Mouse (Mus musculus) spleen, adult 12 weeks (tissue): ENCODE results near the gene Sipa1l3.

ENCODE experiments used
- DNase-seq: peaks from one replicate; pipeline ENCODE4 v3.0.0; 2022; ENCODE audit warnings: low spot score

Sipa1l3 gene

DNA sequence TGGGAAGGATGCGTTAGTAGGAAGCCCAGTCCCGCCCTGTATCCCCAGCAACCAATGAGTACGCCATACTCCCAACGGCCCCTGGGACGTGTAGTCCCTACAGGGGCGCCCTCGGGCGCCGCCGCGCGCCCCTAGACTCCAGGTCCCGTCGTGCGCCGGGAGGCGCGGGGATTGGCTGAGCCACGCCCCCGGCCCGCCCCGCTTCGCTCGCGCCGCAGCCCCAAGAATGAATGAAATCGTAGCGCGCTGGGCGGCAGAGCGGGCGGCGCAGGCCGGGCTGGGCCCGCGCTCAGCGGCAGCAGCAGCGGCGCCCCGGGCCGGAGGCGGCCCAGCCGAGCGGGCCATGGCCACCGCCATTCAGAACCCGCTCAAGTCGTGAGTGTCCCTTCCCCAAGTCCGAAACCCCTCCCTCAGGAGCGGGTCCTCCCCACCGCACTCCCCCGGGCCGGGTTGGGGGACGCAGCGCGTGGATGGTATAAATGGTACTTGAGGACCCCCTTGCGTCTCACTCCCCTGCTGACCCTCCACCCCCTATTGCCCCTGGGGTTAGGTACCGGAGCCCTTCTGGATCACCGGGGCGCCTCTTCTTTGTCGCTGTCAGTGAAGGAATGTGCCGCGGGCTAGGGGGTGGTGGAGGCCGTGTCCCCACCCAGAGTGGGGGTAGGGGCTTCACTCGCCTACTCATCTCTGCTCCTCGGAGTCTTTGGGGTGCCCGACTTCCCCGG, 214.5 kb downstream of the Sipa1l3 start, which contains the start of gene Dpf1:
TSS of gene Dpf1 (plus strand) at position 214 of the 725 bp plus-strand sequence.
- DNase-seq, result no peak

DNA sequence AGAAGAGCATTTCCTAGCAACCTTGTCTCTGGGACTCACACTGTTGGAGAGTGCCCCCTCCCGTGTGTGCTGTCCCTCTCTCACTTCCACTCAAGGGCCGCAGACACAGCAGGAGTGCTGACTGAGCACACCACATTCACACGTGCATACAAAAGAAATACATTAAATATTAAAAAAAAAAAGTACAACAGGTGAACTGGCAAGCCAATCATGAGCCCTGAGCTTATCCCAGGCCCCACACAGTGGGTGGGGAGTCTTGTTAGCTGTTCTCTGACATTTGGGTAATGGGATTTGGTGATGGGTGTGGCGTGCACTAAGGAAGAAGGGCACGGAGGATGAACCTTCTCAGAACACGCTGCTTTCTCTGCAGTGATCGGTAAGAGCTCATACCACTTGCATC, 215.8 kb downstream of the Sipa1l3 start:
- DNase-seq, result no peak

DNA sequence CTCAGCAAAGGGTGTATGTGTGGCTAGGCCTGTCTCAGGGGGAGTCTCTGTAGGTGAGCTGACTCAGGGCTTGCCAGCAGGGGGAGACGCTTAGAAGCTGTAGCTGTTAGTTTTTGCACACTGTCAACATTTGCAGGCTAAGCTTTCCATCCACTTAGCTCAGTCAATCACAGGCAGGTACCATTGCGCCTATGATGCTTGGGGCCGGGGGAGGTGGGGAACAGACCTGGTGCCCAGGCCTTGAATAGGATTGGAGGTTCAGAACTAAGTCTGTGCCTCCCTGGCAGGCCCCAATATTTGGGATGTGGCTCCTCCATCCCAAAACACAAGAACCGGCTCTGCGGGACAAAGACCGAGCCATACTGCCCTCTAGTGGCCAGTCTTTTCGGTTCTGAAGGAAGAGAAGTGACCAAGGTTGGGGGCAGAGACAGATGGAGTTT, 217.3 kb downstream of the Sipa1l3 start:
- DNase-seq, result peak; percentile 17

DNA sequence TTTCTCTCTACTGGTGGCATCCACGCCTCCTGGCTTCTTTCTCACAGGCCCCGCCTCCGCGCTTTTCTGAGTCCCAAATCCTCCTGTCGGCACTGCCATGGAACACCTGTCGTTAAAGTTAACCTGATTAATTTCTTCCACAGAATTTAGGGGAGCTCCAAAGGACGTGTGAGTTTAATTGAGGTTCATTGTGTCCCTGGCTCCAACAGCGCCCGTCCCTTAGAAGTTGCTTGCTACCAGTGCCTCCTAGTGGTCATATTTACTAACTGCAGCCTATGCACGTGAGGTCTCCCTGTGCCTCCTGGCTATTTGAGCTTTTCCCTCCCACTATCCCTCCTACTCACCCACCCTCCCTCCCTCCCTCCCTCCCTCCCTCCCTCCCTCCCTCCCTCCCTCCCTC, 221.4 kb downstream of the Sipa1l3 start:
- peak; percentile 15 for DNase-seq

DNA sequence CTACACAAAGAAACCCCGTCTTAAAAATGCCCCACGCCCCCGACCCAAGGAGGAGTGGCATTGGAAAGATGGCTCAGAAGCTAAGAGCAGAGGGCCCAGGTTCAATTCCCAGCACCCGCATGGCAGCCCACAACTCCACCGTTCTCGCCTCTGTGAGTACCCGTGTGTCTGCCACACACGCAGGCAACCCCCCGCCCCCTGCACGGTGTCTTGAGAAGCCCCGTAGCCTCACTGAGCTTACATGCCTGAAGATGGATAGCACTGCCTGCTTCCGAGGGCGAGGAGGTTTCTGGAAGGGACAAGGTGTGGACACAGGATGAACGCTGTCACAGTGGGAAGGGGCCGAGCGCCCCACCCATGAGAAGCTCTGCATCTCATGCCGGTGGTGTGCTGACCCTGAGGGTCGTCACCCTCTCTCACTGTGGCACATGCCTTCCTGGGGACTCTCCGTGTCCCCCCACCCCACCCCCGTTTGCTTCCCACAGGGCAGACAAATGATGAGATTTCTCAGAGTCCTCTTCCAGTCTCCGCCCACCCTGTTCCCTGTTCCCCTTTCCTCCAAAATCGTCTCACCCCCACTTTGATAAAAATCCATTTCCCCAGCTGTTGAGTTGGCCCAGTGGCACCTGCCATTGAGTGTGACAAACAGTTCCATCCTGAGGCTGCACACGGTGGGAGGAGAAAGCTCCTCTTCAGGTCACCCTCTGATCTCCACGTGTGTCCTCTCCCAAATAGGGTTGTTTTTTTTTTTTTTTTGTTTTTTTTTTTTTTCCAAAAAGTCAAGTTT, 222.4 kb downstream of the Sipa1l3 start:
- no peak for DNase-seq

DNA sequence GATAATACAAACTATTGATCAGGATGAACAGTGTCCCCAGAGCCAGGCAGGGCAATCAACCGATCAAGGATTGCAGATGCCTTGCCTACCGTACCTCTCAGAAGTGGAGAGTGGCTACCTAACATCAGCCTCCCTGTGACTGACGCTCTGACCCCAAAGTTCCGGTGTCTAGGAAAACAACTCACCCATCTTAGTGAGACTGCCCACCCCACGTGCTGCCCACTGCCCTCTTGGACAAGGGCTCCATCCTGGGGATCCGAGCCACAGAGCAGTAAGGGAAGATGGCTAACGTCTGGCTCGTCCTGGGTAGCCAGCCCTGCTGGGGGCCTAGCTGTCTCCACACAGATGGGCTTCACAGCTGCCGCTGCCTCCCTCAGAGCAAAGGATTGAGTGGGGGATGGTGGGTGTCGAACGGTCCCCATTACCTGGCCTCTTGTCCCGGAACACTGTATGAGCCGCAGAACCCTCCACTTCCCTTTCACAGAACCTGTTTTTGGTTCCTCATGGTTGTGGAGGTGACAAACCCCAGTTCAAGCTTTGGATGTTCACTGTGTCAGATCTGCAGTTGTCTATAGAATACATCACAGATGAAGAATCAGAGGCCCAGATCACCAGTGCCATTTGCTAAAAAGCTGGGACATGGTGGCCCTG, 224.2 kb downstream of the Sipa1l3 start:
- no peak for DNase-seq

DNA sequence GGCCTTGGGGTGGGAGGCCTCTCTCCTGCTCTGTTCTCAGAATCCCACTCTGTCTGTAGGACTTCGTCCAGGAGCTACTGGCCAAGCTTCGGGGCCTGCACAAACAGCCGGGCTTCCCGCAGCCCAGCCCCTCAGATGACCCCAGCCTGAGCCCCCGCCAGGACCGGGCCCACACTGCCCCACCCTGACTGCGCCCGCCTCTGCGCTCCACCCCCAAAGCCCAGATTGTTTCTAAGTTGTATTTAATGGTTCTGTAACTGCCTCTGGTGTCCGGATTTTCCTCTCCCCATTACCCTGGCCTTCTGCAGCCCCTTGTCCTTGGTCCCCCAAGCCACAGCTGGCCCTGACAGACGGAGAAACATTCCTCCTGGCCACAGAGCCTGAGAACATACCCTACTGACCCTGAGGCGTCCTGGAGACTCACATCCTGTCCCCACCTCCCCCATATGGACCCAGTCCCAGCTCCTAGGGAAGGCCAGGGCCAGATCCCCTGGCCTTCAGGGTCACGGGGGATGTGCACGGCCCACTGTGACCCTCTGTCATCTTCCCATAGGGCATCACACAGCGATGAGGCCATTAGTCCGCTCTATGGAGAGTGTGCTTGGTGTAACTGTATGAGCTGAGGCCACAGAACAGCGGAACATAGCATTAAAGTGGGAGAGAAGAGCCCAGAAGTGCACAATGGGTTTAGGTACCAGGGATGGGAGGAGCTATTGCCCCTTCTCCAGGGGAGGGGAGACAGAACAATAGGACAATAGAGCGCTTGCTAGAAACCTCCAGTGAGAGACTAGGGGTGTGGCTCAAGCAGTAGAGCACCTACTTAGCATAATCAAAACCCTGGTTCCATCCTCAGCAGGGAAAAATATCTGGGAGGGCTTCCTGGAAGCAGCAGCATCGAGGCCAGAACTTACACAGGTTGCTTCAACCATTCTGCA, 225.0 kb downstream of the Sipa1l3 start:
- DNase-seq, result no peak

DNA sequence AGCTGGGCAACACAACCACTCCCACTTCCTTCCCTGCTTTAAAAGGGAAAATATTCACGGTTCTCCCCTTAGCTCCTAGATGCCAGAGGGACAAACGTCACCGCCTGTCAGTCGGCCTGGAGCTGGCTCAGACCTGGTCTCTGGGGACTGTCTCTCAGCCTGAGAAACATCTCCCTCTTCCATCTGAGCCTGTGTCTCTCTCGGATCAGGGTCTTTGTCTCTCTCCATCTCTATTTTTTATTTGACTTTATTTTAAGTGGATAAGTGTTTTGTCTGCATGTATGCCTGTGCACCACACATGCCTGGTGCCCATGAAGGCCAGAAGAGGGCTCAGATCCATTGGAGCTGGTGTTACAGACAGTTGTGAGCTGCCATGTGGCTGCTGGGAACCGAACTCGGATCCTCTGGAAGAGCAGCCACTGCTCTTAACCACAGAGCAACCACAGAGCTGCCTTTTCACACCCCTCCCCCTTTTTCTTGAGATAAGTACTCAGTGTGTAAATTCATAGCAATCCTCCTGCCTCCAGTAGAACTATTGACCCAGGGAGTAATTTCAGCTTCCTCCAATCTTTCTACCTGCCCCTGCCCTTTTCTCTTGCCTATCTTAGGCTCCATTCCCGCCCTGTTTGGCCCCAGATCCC, 225.9 kb downstream of the Sipa1l3 start:
- DNase-seq, result no peak

DNA sequence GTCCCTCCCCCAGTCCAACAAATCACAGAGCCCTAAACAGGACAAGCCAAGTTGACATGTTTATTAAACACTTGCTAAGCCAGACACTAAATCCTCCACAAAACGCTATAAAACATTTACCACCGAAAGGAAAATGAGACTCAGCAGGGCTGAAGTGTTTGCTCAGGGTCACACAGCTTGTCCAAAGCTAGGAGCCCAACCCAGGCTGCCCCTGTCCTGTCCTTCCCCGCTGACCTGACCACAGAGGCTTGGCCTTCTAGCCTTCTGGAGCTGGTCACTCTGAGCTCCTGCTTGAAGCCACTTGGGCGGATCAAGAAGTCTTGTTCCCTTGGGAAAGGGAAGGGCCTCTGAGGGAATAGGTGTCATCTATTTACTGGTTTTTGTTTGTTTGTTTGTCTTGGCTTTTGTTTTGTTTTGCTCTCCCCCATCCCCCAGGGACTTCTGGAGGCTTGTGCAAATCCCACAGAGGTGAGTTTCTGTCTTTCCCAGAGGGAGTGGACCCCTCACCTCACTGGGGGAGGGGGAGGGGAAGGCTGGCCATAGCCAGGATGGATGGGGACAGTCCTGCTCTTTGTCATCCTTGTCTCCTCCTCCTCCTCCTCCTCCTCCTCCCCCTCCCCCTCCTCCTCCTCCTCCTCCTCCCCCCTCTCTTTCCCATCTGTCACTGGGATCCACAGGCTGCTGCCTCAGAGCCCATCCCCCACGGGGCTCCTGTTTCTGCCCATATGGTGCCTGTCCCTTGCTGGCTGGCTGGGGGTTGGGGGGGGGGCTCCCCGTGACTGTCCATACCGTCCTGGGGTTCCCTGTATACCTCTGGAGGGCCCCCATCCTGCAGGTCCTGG, 226.6 kb downstream of the Sipa1l3 start:
- no peak for DNase-seq

DNA sequence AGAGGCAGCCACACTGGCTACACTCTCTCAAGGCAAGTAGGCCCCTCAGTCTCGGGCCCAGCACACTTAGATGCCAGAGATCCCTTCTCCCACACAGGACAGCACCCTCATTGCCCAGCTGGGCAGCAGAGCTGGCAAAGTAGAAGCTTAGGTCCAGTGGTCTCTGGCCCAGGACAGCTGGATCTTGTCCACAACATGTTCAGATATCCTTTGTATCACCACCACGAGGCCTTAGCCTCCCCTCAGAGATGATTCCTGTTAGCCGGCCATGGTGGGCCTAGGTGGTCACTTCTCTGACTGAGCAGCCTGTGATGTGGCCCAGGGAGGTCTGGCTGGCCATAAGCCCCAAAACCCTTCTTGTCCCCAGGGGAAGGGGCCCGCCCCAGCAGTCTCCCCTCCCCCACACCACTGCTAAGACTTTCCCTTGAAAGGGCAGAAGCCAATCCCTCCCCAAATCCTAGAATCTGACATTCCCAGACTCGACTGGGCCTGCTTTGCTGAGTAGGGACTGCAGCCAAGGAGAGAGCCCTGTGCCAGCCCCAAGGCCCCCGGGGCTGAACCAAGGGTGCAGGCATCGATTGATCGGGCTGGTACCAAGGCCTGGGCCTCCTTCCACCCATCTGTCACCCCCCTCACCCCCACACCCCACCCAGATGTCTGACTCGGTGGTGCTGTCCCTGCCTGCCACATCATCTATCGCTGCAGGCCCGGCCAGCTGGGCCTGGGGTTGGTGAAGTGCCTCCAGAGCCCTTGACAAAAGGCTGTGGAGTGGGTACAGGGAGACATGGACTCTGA, 227.6 kb downstream of the Sipa1l3 start:
- DNase-seq, result no peak

DNA sequence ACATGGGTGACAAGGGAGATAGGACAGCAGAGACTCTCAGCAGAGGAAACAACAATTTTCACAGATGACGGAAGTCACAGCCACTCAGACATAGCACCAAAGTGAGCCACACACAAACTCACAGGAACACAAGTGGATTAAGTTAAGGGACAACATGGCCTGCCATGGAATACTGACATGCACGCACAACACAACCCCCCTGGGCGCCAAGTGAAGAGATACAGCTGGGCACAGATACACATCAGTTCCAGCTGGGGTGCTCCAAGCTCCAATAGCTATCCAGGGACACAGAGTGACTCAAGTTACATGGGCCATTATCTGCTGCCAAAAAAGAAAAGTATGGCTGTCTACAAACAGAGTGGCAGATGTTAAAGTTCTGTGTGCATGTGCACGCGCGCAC, 228.6 kb downstream of the Sipa1l3 start:
- DNase-seq, result no peak

DNA sequence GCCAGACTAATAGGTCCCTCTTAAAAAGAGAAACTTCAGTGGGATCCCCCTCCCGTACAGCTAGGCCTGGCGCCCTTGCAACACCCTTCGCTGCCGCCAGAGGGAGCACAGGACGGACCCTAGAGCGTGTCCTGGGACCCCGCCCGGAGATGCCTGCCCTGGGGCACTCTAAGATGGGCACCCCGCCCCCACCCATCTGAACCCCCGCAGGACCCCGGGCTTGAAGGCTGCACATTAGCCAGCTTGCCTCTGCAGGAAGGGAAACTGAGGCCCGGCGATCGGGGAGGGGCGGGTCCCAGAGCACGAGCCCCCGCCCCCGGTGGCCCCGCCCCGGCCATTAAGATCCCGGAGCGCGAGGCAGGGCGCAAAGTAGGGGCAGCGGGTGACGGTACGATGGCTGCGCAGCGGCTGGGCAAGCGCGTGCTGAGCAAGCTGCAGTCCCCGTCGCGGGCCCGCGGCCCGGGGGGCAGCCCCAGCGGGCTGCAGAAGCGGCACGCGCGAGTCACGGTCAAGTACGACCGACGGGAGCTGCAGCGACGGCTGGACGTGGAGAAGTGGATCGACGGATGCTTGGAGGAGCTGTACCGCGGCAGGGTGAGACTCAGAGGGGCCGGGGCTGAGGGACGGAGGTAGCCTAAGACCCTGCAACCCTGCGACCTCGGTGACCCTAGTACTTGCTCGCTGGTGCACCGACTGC, 229.4 kb downstream of the Sipa1l3 start, which contains the start of gene Ppp1r14a:
TSS of gene Ppp1r14a (plus strand) at position 367 of the 697 bp plus-strand sequence.
- DNase-seq, result peak; percentile 40

DNA sequence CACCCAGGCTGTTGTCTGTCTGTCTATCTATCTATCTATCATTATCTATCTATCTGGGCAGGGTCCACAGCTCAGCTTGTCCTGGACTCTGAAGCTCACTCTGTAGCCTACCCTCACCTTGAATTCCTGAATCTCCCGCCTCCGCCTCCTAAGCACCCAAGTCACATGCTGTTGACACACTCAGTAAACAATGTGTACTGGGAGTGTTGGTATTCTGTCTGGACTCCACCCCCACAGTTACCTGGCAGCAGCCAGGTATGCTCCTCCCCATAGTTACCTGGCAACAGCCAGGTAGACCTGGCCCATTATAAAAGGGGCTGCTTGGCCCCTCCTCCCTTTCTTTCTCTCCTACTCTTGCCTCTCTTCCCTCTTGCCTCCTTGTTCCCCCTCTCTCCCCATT, 230.4 kb downstream of the Sipa1l3 start:
- no peak for DNase-seq

DNA sequence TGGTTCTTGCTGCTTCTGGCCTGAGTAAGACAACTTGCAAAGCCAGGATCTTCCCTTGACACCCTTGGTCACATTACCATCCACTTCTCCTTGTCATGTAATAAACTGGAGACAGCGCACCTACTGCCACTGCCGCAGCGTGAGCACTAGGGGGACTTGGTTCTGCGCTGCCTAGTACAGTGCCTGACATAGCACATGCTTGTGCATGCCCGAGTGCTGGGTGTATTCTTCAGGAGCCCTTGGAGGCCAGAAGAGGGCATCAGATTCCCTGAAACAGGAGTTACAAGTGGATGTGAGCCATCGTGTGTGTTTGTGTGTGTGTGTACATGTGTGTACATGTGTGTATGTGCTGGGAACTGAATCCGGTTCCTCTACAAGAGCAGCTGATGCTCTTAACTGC, 231.0 kb downstream of the Sipa1l3 start:
- no peak for DNase-seq

DNA sequence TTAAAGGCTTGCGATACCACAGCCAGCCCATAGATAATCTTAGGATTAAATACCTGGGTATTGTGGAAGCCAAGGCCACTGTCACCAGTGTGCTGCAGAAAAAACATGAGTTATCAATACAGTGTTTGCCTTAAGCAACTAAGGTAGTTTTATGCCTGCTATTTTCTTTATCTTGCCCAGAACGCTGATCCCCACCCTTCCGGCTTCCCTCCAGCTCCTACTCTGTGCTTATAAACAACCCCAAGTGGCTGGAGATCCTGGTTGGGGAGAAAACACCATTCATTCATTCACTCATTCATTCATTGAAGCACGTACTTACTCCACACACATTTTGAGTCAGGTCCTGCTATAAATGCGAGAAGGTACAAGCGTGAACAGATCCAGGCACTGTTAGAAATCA, 233.9 kb downstream of the Sipa1l3 start:
- no peak for DNase-seq

DNA sequence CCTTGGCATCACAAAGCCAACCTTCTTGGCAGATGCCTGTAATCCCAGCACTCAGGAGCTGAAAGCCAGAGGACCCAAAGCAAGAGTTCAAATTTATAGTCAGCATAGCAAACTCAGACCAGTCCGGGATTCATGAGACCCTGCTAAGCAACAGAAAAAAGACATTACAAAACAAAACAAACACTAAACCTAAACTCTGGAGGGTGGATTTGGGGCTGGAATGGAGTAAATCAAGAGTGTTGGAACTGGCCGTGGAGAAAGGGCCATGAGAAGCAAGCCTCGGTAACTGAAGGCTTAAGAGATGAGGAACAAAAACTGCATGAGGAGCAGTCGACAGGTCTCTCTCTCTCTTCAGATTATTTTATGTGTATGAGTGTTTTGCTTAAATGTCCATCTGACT, 234.6 kb downstream of the Sipa1l3 start:
- DNase-seq, result no peak

DNA sequence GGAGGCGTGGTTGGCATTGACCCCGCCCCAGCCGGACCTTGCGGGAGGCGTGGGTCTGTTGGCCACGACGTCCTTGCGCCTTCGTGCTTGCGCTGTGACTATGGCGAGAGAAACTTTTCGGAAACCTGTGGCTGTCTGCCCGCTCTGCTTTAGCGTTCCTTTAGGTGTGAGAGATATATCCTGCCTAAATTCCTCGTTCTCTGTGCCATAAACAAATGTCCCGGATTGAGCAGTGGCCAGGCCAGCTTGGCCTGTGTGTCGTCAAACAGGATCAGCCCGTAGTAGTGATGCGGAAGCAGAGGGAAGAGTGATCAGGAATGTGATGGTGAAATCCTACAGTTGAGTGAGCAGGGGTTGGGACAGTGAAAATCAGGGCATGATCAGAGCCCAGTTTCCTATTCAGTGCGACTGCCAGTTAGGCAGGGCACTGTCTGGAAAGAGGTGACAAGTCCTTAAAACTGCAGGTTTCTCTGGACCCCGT, 236.3 kb downstream of the Sipa1l3 start:
- DNase-seq, result no peak

DNA sequence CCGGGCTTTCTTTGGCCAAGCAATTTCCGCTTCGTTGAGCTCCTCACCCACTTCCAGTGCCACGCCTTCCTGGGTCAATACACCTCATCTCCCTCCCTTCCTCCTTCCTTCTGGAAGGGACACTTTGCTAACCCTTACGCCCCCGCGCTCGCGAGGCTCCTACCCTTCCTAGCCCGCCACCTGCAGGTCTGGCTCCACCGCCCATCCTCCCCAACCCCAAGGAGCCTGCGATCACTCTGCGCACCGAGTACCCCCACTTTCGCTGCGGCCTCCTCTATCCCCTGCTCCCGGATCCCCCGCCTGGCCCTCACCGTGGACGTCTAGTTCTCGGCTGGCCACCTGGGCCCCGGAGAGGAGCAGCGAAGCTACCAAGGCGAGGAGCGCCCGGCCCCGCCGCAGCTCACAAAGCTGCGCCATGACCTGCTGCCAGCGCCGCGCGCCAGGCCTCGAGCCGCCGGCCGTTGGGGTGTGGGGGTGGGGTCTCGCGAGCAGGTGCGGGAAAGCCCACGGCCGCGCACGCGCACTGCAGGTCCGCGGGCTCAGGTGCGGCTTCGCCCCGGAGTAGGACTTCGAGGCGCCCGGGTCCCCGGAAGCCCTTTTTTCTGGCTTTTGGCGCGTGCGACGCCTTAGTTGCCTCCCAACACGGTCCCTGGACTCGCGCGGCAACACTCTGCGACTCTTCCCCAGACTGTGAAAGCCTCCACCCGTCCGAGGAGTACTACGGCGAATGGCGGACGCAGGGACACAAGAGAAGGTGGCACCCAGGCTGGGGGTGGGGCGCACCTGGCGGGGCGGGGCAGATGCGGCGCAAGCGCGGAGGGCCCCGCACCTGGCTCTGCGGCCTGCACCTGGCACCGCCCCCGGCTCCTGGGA, 237.0 kb downstream of the Sipa1l3 start, which contains the start of gene Spint2:
TSS of gene Spint2 (minus strand) at position 712 of the 873 bp plus-strand sequence.
- DNase-seq, result peak; percentile 19
